Mouse (Mus musculus): ENCODE measurements around the gene Clrn3. TPM values are rescaled to one million over a fixed set of nuclear protein-coding genes. Genes with fewer than 3 reads are reported as not detected.

Clrn3 gene
- polyA plus RNA-seq, 1 experiment: 26.7 TPM

GRCm38 (mm10) chr7:135481150-135481549 is 47.3 kb downstream of the Clrn3 start:
- no peak for TF ChIP-seq POLR2A (IDR thresholded peaks at IDR 0.05; ENCODE audit: low read depth, low read length)
- no peak for TF ChIP-seq CTCF (conservative IDR thresholded peaks at IDR 0.05; ENCODE audit: insufficient read depth, insufficient read length, low read depth, low read length)
- 31% methylated on average over 7 of the region's 7 CpGs for WGBS
- H3K27me3 ChIP-seq (replicated peaks; ENCODE audit: control insufficient read depth, insufficient read depth, low read length): no peaks in the 10 kb centered on the region
- no peak for DNase-seq
- H3K27ac ChIP-seq (ENCODE audit: insufficient read depth, low read depth, low read length): no peak overlapping the region
- no peak overlapping the region for H3K4me3 ChIP-seq (ENCODE audit: insufficient read depth, low read depth, low read length)
- no peaks in the 10 kb centered on the region for H3K36me3 ChIP-seq (ENCODE audit: control insufficient read depth, insufficient read depth, low read length)
- no peaks in the 10 kb centered on the region for H3K4me1 ChIP-seq (ENCODE audit: control insufficient read depth, insufficient read depth, low read length)

- Histone ChIP-seq H3K4me3 (ENCODE audit: insufficient read depth, low read depth, low read length) (no peak overlapping the region), H3K4me1 (ENCODE audit: control insufficient read depth, insufficient read depth, low read length) (no peaks in the 10 kb centered on the region), H3K27me3 (replicated peaks; ENCODE audit: control insufficient read depth, insufficient read depth, low read length) (no peaks in the 10 kb centered on the region), H3K27ac (ENCODE audit: insufficient read depth, low read depth, low read length) (no peak overlapping the region), H3K36me3 (ENCODE audit: control insufficient read depth, insufficient read depth, low read length) (no peaks in the 10 kb centered on the region)
- WGBS: 79% methylated on average over 6 of the region's 6 CpGs
- no peak for DNase-seq
- TF ChIP-seq CTCF (conservative IDR thresholded peaks at IDR 0.05; ENCODE audit: insufficient read depth, insufficient read length, low read depth, low read length) (no peak), POLR2A (IDR thresholded peaks at IDR 0.05; ENCODE audit: low read depth, low read length) (no peak)
These were observed 48.5 kb downstream of the Clrn3 start for GRCm38 (mm10) chr7:135479912-135480311.

- H3K36me3 ChIP-seq (ENCODE audit: control insufficient read depth, insufficient read depth, low read length): no peaks in the 10 kb centered on the region
- H3K27me3 ChIP-seq (replicated peaks; ENCODE audit: control insufficient read depth, insufficient read depth, low read length): no peaks in the 10 kb centered on the region
- DNase-seq: peak; percentile 18
- 60% methylated on average over 10 of the region's 10 CpGs for WGBS
- H3K4me3 ChIP-seq (ENCODE audit: insufficient read depth, low read depth, low read length): no peak overlapping the region
- TF ChIP-seq CTCF (conservative IDR thresholded peaks at IDR 0.05; ENCODE audit: insufficient read depth, insufficient read length, low read depth, low read length): no peak
- no peak for TF ChIP-seq POLR2A (IDR thresholded peaks at IDR 0.05; ENCODE audit: low read depth, low read length)
- no peak overlapping the region for H3K27ac ChIP-seq (ENCODE audit: insufficient read depth, low read depth, low read length)
- H3K4me1 ChIP-seq (ENCODE audit: control insufficient read depth, insufficient read depth, low read length): no peaks in the 10 kb centered on the region
These were observed 49.1 kb downstream of the Clrn3 start for GRCm38 (mm10) chr7:135479322-135479880.

GRCm38 (mm10) chr7:135477256-135477655 is 51.2 kb downstream of the Clrn3 start:
- H3K4me1 ChIP-seq (ENCODE audit: control insufficient read depth, insufficient read depth, low read length): no peaks in the 10 kb centered on the region
- TF ChIP-seq POLR2A (IDR thresholded peaks at IDR 0.05; ENCODE audit: low read depth, low read length): no peak
- TF ChIP-seq CTCF (conservative IDR thresholded peaks at IDR 0.05; ENCODE audit: insufficient read depth, insufficient read length, low read depth, low read length): no peak
- no peaks in the 10 kb centered on the region for H3K36me3 ChIP-seq (ENCODE audit: control insufficient read depth, insufficient read depth, low read length)
- H3K27ac ChIP-seq (ENCODE audit: insufficient read depth, low read depth, low read length): no peak overlapping the region
- 61% methylated on average over 5 of the region's 5 CpGs for WGBS
- H3K4me3 ChIP-seq (ENCODE audit: insufficient read depth, low read depth, low read length): no peak overlapping the region
- DNase-seq: no peak
- no peaks in the 10 kb centered on the region for H3K27me3 ChIP-seq (replicated peaks; ENCODE audit: control insufficient read depth, insufficient read depth, low read length)

- Histone ChIP-seq H3K4me1 (ENCODE audit: control insufficient read depth, insufficient read depth, low read length) (no peaks in the 10 kb centered on the region), H3K27me3 (replicated peaks; ENCODE audit: control insufficient read depth, insufficient read depth, low read length) (no peaks in the 10 kb centered on the region), H3K36me3 (ENCODE audit: control insufficient read depth, insufficient read depth, low read length) (no peaks in the 10 kb centered on the region), H3K27ac (ENCODE audit: insufficient read depth, low read depth, low read length) (no peak overlapping the region), H3K4me3 (ENCODE audit: insufficient read depth, low read depth, low read length) (no peak overlapping the region)
- TF ChIP-seq CTCF (conservative IDR thresholded peaks at IDR 0.05; ENCODE audit: insufficient read depth, insufficient read length, low read depth, low read length) (no peak), POLR2A (IDR thresholded peaks at IDR 0.05; ENCODE audit: low read depth, low read length) (no peak)
- 57% methylated on average over 8 of the region's 8 CpGs for WGBS
- DNase-seq: no peak
These were observed 52.5 kb downstream of the Clrn3 start for GRCm38 (mm10) chr7:135475981-135476380.

GRCm38 (mm10) chr7:135470319-135470718 is 58.1 kb downstream of the Clrn3 start:
- no peaks in the 10 kb centered on the region for H3K27me3 ChIP-seq (replicated peaks; ENCODE audit: control insufficient read depth, insufficient read depth, low read length)
- 92% methylated on average over 5 of the region's 5 CpGs for WGBS

GRCm38 (mm10) chr7:135468631-135469030 is 59.8 kb downstream of the Clrn3 start:
- Histone ChIP-seq H3K4me1 (ENCODE audit: control insufficient read depth, insufficient read depth, low read length) (no peaks in the 10 kb centered on the region), H3K27ac (ENCODE audit: insufficient read depth, low read depth, low read length) (no peak overlapping the region), H3K4me3 (ENCODE audit: insufficient read depth, low read depth, low read length) (no peak overlapping the region), H3K36me3 (ENCODE audit: control insufficient read depth, insufficient read depth, low read length) (no peaks in the 10 kb centered on the region), H3K27me3 (replicated peaks; ENCODE audit: control insufficient read depth, insufficient read depth, low read length) (no peaks in the 10 kb centered on the region)
- DNase-seq: no peak
- WGBS: 35% methylated on average over 7 of the region's 7 CpGs
- TF ChIP-seq CTCF (conservative IDR thresholded peaks at IDR 0.05; ENCODE audit: insufficient read depth, insufficient read length, low read depth, low read length) (no peak), POLR2A (IDR thresholded peaks at IDR 0.05; ENCODE audit: low read depth, low read length) (no peak)

More at GRCm38 (mm10) chr7:135470319-135470718, 58.1 kb downstream of the Clrn3 start:
- H3K36me3 ChIP-seq (ENCODE audit: control insufficient read depth, insufficient read depth, low read length): no peaks in the 10 kb centered on the region
- no peak overlapping the region for H3K4me3 ChIP-seq (ENCODE audit: insufficient read depth, low read depth, low read length)
- H3K27ac ChIP-seq (ENCODE audit: insufficient read depth, low read depth, low read length): no peak overlapping the region
- H3K4me1 ChIP-seq (ENCODE audit: control insufficient read depth, insufficient read depth, low read length): no peaks in the 10 kb centered on the region
- DNase-seq: no peak
- TF ChIP-seq CTCF (conservative IDR thresholded peaks at IDR 0.05; ENCODE audit: insufficient read depth, insufficient read length, low read depth, low read length) (no peak), POLR2A (IDR thresholded peaks at IDR 0.05; ENCODE audit: low read depth, low read length) (no peak)
